Mouse (Mus musculus) C2C12 (cell line): ENCODE data around the gene H2afy2. TPM values are rescaled to one million over a fixed set of nuclear protein-coding genes. Genes with fewer than 3 reads are reported as not detected.
A peak's percentile ranks its signal among the peaks of the same experiment; 100 is the strongest.

Experiments used
- H3K27me3 ChIP-seq: one replicate; pipeline ENCODE4 v1.6.1; 2011; ENCODE audit not compliant: control insufficient read depth, insufficient read depth, insufficient read length
- H3K36me3 ChIP-seq: one replicate; pipeline ENCODE4 v1.6.1; 2011; ENCODE audit not compliant: control insufficient read depth, insufficient read depth
- H3K4me3 ChIP-seq: one replicate; pipeline ENCODE4 v1.5.1; 2011; ENCODE audit warnings: mild to moderate bottlenecking, control low read depth; ENCODE audit not compliant: poor library complexity, insufficient read depth, severe bottlenecking
- H3K79me2 ChIP-seq: one replicate; pipeline ENCODE4 v1.6.1; 2011; ENCODE audit not compliant: control insufficient read depth, insufficient read depth
- H3K79me3 ChIP-seq: one replicate; pipeline ENCODE4 v1.6.1; 2011; ENCODE audit warnings: low read depth, control low read depth
- H3ac ChIP-seq: one replicate; pipeline ENCODE3; 2011; ENCODE audit warnings: low read depth; ENCODE audit not compliant: control insufficient read depth, insufficient read length
- CEBPB ChIP-seq: IDR thresholded peaks from one replicate; pipeline ENCODE4 v1.6.1; 2011; ENCODE audit warnings: low read depth, mild to moderate bottlenecking, control low read depth, moderate library complexity
- CTCF ChIP-seq: IDR thresholded peaks from one replicate; pipeline ENCODE4 v1.5.1; 2011; ENCODE audit not compliant: control insufficient read depth, insufficient read depth, insufficient read length
- FOSL1 ChIP-seq: IDR thresholded peaks from one replicate; pipeline ENCODE4 v1.8.0; 2011; ENCODE audit warnings: mild to moderate bottlenecking, low read length; ENCODE audit not compliant: poor library complexity, insufficient read depth, severe bottlenecking
- MAX ChIP-seq: IDR thresholded peaks from one replicate; pipeline ENCODE4 v1.6.1; 2011; ENCODE audit warnings: mild to moderate bottlenecking, control low read depth
- MYOD1 ChIP-seq: IDR thresholded peaks from one replicate; pipeline ENCODE4 v1.6.1; 2011; ENCODE audit warnings: low read depth; ENCODE audit not compliant: control insufficient read depth, insufficient read length
- MYOG ChIP-seq: IDR thresholded peaks from one replicate; pipeline ENCODE4 v1.6.1; 2011; ENCODE audit not compliant: control insufficient read depth, insufficient read length; ENCODE audit errors: extremely low read depth
- USF1 ChIP-seq: IDR thresholded peaks from one replicate; pipeline ENCODE4 v1.6.1; 2011; ENCODE audit warnings: low read depth, mild to moderate bottlenecking, control low read depth, moderate library complexity
- polyA plus RNA-seq: library from polyadenylated mRNA; unstranded; fragments of >200 nt; fragmentation: generic; extraction: Trizol; gene quantifications from one replicate; pipeline ENCODE4 v1.2.1, GENCODE M21; 2012; ENCODE audit warnings: missing spikeins

Gene H2afy2
- polyA plus RNA-seq, 1 experiment, result 10.5 TPM

GRCm38 (mm10) chr10:61757022-61757421, 26.9 kb downstream of the H2afy2 start:
- Histone ChIP-seq H3K27me3 (no peaks in the 10 kb centered on the region), H3K36me3 (no peaks in the 10 kb centered on the region), H3K79me3 (no peaks in the 10 kb centered on the region), H3K4me3 (no peak overlapping the region), H3ac (no peak overlapping the region), H3K79me2 (no peaks in the 10 kb centered on the region)
- TF ChIP-seq CTCF, result no peak
- TF ChIP-seq FOSL1, result no peak
- no peak for TF ChIP-seq MYOG
- no peak for TF ChIP-seq CEBPB
- TF ChIP-seq MAX, result no peak
- TF ChIP-seq USF1, result no peak
- TF ChIP-seq MYOD1, result no peak

DNA sequence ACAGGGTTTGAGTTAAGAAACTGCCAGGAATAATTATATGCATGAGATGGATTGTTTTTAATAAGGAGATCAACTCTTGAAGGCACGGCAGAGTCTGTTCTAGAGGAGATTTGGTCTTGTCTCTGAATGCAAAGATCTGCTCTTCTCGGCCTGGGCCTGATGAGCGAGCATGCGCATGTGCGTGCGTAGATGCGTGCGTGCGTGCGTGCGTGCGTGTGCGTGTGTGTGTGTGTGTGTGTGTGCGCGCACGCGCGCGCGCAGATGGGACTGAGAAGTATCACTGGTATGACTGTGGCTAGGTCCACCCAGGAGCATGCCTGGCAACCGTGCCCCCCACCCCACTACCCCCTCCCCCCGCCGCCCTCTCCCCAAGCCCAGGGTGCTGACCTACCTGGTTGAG, 30.9 kb downstream of the H2afy2 start:
- H3K27me3 ChIP-seq, result no peaks in the 10 kb centered on the region
- TF ChIP-seq USF1 (no peak), MYOG (no peak), CTCF (no peak), FOSL1 (no peak), MYOD1 (no peak), MAX (no peak), CEBPB (no peak)
- H3K36me3 ChIP-seq, result no peaks in the 10 kb centered on the region
- H3K4me3 ChIP-seq, result no peak overlapping the region
- H3K79me2 ChIP-seq, result no peaks in the 10 kb centered on the region
- no peak overlapping the region for H3ac ChIP-seq
- H3K79me3 ChIP-seq, result no peaks in the 10 kb centered on the region

DNA sequence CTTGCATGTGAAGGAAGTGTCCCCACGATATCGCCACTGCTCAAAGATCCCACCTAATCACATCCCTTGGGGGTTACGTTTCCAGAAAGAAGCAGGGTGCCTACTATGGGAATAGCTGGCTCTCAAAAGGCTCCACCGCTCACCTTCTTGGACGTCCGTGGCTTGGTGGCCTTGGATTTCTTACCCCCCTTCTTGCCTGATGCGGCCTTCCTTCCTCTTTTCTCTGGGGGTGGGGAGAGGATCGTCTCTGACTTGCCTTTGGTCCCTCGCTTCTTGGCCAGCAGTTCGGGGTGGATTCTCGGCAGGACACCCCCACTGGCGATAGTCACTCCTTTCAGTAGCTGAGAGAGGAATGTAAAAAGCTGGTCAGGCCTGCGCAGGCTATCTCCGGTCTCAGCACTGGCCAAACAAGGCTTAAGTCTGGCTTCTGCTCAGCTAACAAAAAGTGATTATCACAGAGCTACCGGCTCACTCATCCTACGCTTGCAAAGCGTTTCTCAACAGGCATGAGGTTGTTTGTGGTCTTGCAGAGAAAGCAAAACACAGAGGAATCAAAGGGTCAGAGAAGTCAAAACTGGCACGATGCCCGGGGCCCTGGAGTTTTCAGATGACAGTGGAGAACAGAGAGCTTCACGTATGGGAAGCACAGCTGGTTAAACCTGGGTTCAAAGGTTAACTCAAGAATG, 32.3 kb downstream of the H2afy2 start:
- H3K4me3 ChIP-seq, result no peak overlapping the region
- no peaks in the 10 kb centered on the region for H3K79me2 ChIP-seq
- H3K36me3 ChIP-seq, result no peaks in the 10 kb centered on the region
- H3ac ChIP-seq, result no peak overlapping the region
- no peaks in the 10 kb centered on the region for H3K79me3 ChIP-seq
- H3K27me3 ChIP-seq, result no peaks in the 10 kb centered on the region
- no peak for TF ChIP-seq MAX

- Histone ChIP-seq H3K79me3 (no peaks in the 10 kb centered on the region), H3ac (no peak overlapping the region), H3K27me3 (no peaks in the 10 kb centered on the region), H3K36me3 (no peaks in the 10 kb centered on the region), H3K79me2 (no peaks in the 10 kb centered on the region), H3K4me3 (no peak overlapping the region)
- TF ChIP-seq FOSL1 (no peak), CEBPB (no peak), USF1 (no peak), MAX (no peak)
Observed at GRCm38 (mm10) chr10:61750014-61750413, 33.9 kb downstream of the H2afy2 start.

DNA sequence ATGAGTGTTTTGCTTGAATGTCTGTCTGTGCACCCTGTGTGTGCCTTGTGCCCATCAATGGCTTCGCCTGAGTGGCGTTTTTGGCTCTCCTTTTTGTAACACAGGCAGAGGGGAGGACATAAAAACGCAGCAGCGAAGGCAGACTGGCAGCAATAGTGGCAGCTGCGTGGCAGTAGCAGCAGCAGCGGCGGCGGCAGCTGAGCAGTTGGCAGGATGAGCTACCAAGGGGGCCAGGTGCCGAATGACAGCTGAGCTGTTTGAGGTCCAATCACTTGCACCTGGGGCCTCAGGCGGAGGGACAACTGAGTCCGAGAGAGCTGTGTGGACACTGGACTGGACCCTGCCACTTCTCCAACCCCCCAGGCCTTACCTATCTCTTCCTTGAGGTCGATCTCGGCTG, 36.6 kb downstream of the H2afy2 start:
- Histone ChIP-seq H3ac (no peak overlapping the region), H3K36me3 (no peaks in the 10 kb centered on the region), H3K4me3 (no peak overlapping the region), H3K79me2 (no peaks in the 10 kb centered on the region), H3K79me3 (no peaks in the 10 kb centered on the region), H3K27me3 (no peaks in the 10 kb centered on the region)
- no peak for TF ChIP-seq CEBPB
- no peak for TF ChIP-seq USF1
- TF ChIP-seq MAX, result no peak
- TF ChIP-seq MYOG, result no peak
- TF ChIP-seq CTCF, result no peak
- no peak for TF ChIP-seq MYOD1
- TF ChIP-seq FOSL1, result no peak

DNA sequence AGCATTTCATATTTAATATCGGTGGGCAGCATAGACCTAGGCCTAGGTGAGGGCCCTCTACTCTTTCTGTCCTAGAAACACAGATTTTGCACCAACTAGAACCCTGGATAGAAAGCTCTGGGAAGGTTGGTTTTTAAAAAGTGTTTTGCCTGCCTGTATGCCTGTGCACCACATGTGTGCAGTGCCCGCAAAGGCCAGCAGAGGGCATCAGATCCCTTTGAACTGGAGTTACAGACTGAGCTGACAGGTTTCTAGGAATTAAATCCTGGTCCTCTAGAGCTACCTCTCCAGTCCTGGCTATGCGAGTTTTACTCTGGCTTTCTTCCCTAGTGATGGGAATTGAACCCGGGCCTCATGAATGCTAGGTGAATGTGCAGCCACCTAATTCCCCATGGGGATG, 38.8 kb downstream of the H2afy2 start:
- H3K36me3 ChIP-seq, result no peaks in the 10 kb centered on the region
- no peak overlapping the region for H3K4me3 ChIP-seq
- TF ChIP-seq CTCF (peak; percentile 6), USF1 (no peak), MYOD1 (no peak), CEBPB (no peak)
- no peak overlapping the region for H3ac ChIP-seq
- H3K79me3 ChIP-seq, result no peaks in the 10 kb centered on the region
- no peaks in the 10 kb centered on the region for H3K27me3 ChIP-seq
- no peaks in the 10 kb centered on the region for H3K79me2 ChIP-seq

GRCm38 (mm10) chr10:61742336-61742735, 41.6 kb downstream of the H2afy2 start:
- TF ChIP-seq CEBPB (no peak), USF1 (no peak), FOSL1 (no peak)
- H3ac ChIP-seq, result no peak overlapping the region
- H3K27me3 ChIP-seq, result no peaks in the 10 kb centered on the region
- H3K36me3 ChIP-seq, result no peaks in the 10 kb centered on the region
- no peaks in the 10 kb centered on the region for H3K79me3 ChIP-seq
- no peaks in the 10 kb centered on the region for H3K79me2 ChIP-seq
- H3K4me3 ChIP-seq, result no peak overlapping the region
